Mouse (Mus musculus): ENCODE measurements around the gene Crp. TPM values are rescaled to one million over a fixed set of nuclear protein-coding genes. Genes with fewer than 3 reads are reported as not detected.

Gene Crp
- not detected for polyA plus RNA-seq (2017; shearing (Covaris generic))

GRCm38 (mm10) chr1:172697844-172698243, at the start of gene Crp:
TSS of gene Crp (plus strand) at chr1:172698055.

Other genes starting within 250 kb of the Crp start
- not detected for gene Slamf9, start 222.7 kb upstream of the Crp start, polyA plus RNA-seq (2017; shearing (Covaris generic))
- under 1 TPM; 0.18 to 0.48 TPM for gene Igsf9, start 216.3 kb upstream of the Crp start, polyA plus RNA-seq (2017; shearing (Covaris generic))
- 100 to 1,000 TPM; 173 to 356 TPM for gene Tagln2, start 198.0 kb upstream of the Crp start, polyA plus RNA-seq (2017; shearing (Covaris generic))
- gene Cfap45, start 177.3 kb upstream of the Crp start, polyA plus RNA-seq (2017; shearing (Covaris generic)): 1 to 10 TPM in 1 of 2 experiments, under 1 TPM in 1; 0.21 to 1.2 TPM
- gene Vsig8, start 142.1 kb upstream of the Crp start, polyA plus RNA-seq (2017; shearing (Covaris generic)): not detected
- gene Slamf8, start 107.5 kb upstream of the Crp start, polyA plus RNA-seq (2017; shearing (Covaris generic)): 1 to 10 TPM in 1 of 2 experiments, under 1 TPM in 1; 0.25 to 1.2 TPM
- not detected for gene Fcrl6, start 95.5 kb upstream of the Crp start, polyA plus RNA-seq (2017; shearing (Covaris generic))
- gene Dusp23, start 65.1 kb upstream of the Crp start, polyA plus RNA-seq (2017; shearing (Covaris generic)): 1 to 10 TPM; 4.4 to 5.8 TPM
- not detected for gene Apcs, start 197.0 kb downstream of the Crp start, polyA plus RNA-seq (2017; shearing (Covaris generic))

Data from activated CD4-positive, CD25-positive, alpha-beta regulatory T cell (primary cell).